Mouse (Mus musculus) small intestine, adult 2 months (tissue): ENCODE measurements at regions not wholly inside any gene's neighbourhood (a gene's known extent, or its start where the extent isn't known, plus 50 kb on each side); places are given as distances from the start of the nearest gene placed in this dataset.
"Not testable (repeated sequence)": the region's sequence is repeated elsewhere in the genome, so short reads cannot be mapped to it uniquely, and the experiment has no call there.

Source experiments
- CTCF ChIP-seq: fragments of 200-500 bp; IDR thresholded peaks from 2 replicates; pipeline ENCODE4 v1.5.1; 2012; ENCODE audit warnings: low read depth, mild to moderate bottlenecking, control low read depth, inconsistent platforms, low read length, moderate library complexity, mixed read lengths; ENCODE audit not compliant: insufficient replicate concordance, insufficient read length; ENCODE audit errors: extremely low read depth
- POLR2A ChIP-seq: fragments of 200-500 bp; IDR thresholded peaks from 2 replicates; pipeline ENCODE4 v1.6.1; 2012; ENCODE audit warnings: low read depth, mild to moderate bottlenecking, control low read depth, inconsistent platforms, low read length, moderate library complexity

DNA sequence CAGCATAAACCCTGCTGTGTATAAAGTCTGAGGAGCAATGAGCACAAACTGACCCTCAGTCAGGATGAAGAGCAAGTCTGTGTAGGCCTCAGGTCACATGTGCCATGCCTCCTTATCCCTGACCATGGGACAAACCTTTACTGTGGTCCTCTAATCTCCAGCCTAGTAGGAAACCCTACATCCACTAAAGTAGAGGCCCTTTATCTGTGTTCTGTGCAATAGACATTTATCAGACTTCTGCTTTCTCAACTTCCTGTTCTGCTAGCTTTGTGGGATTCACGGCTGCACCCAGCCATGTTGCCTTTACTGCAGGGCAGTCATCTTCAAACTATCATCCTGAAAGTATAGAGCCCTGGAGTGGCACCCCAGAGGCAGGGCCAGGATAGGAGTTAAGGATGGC is 310.8 kb upstream of the Vmn1r3 start:
- TF ChIP-seq POLR2A, CTCF: not testable (repeated sequence)
